Mouse (Mus musculus) embryonic facial prominence, embryonic 10.5 days (tissue): ENCODE data around the gene Has1. TPM values are rescaled to one million over a fixed set of nuclear protein-coding genes. Genes with fewer than 3 reads are reported as not detected.
A peak's percentile ranks its signal among the peaks of the same experiment; 100 is the strongest.

Source experiments
- DNase-seq: peaks from one replicate; pipeline ENCODE4 v3.0.0-alpha.2; 2017; ENCODE audit warnings: low spot score
- H3K27ac ChIP-seq: fragments of 300-500 bp; sonication (generic); replicated peaks from 2 replicates; pipeline ENCODE4 v1.5.1; 2016; ENCODE audit warnings: mild to moderate bottlenecking
- H3K27me3 ChIP-seq: fragments of 300-500 bp; sonication (generic); replicated peaks from 2 replicates; pipeline ENCODE4 v1.6.1; 2016; ENCODE audit warnings: low read depth, mild to moderate bottlenecking; ENCODE audit not compliant: poor library complexity, severe bottlenecking
- H3K36me3 ChIP-seq: fragments of 300-500 bp; sonication (generic); replicated peaks from 2 replicates; pipeline ENCODE4 v1.6.1; 2016; ENCODE audit warnings: mild to moderate bottlenecking, moderate library complexity
- H3K4me1 ChIP-seq: fragments of 300-500 bp; sonication (generic); 2 replicates; pipeline ENCODE4 v1.6.1; 2016
- H3K4me3 ChIP-seq: fragments of 300-500 bp; sonication (generic); 2 replicates; pipeline ENCODE4 v1.5.1; 2016; ENCODE audit warnings: mild to moderate bottlenecking, moderate library complexity
- H3K9me3 ChIP-seq: fragments of 300-500 bp; sonication (generic); 2 replicates; pipeline ENCODE4 v1.6.1; 2016; ENCODE audit warnings: mild to moderate bottlenecking
- WGBS: fragments of 180-500 bp; shearing (Covaris S2); methylation state at CpG from one replicate; pipeline ENCODE4 v1.1.7; 2016; 5-methylcytosine and 5-hydroxymethylcytosine counted together
- polyA plus RNA-seq: library from polyadenylated mRNA; unstranded; fragments of >200 nt; fragmentation: Nextera tagmentation; extraction: Ambion mirVana; gene quantifications from 2 replicates; pipeline ENCODE4 v1.2.1, GENCODE M21; 2016

The Has1 gene
- polyA plus RNA-seq, 1 experiment from 2014 or later = 1.5 TPM

DNA sequence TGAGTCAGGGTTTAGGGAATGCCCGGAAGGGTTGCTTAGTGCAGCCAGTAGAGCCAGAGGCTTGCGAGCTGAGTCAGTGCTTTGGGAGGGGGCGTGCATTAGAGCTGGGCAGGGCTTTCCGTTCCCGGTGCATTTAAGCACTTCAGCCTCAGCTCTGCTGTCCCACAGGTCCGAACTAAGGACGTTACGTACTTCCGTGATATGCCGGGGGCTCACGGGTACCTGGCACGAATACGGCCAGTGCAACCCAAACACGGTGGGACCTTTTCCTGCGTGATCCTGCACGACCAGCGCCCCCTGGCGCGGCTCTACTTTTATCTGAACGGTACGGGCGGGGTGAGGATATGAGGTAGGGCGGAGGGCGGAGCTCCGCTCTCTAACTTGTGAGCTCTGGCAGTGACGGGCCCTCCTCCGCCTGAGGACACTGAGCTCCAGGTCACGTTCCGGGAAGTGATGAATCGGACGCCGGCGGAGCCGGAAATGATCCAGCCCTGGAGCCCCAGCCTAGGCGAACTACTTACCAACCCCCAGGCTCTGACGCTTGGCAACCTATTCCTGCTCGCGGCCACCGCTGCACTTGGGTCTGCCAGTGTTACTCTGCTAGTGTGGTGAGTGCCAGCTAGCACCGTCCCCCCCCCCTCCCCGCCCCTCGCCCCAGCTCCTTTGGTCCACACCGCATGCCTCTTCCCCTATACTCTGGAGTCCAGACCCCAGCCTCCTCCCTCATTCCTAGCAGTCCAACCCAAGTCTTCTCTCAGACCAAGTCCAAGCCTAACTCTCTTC, 16.9 kb downstream of the Has1 start:
- H3K27me3 ChIP-seq = no peaks in the 10 kb centered on the region
- no peaks in the 10 kb centered on the region for H3K9me3 ChIP-seq
- peak overlapping the region; percentile 85 for H3K27ac ChIP-seq
- WGBS = under 1% methylated on average over 43 of the region's 43 CpGs
- peaks cover 55% of the 10 kb centered on the region for H3K4me1 ChIP-seq
- peaks cover 90% of the 10 kb centered on the region for H3K36me3 ChIP-seq
- peak; percentile 90 for DNase-seq
- peak overlapping the region; percentile 58 for H3K4me3 ChIP-seq

DNA sequence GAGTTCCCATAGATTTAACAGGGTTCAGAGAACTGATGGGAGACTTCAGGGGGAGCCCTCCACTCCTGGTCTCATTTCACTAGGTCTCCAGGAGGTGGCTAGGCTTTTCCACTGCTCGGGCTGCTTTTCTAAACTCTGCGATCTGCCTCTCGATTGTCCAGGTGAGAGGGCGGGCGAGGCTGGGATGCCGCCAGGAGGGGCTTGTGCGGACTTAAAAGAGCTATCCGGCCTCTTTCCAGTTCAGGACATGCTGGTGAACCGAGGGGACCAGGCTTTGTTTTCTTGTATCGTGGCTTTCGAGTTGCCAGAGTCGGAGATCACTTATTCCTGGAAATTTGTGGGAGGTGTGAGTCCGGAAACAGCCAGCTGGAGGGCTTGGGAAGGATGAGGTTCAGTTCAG, 17.6 kb downstream of the Has1 start:
- peak overlapping the region; percentile 85 for H3K27ac ChIP-seq
- H3K9me3 ChIP-seq = no peaks in the 10 kb centered on the region
- WGBS = 6% methylated on average over 13 of the region's 13 CpGs
- H3K4me1 ChIP-seq = peaks cover 57% of the 10 kb centered on the region
- H3K36me3 ChIP-seq = peaks cover 90% of the 10 kb centered on the region
- H3K27me3 ChIP-seq = no peaks in the 10 kb centered on the region
- DNase-seq = peak; percentile 41
- peak overlapping the region; percentile 58 for H3K4me3 ChIP-seq

GRCm38 (mm10) chr17:17836101-17836500, 18.9 kb downstream of the Has1 start:
- Histone ChIP-seq H3K27ac (no peak overlapping the region), H3K36me3 (peaks cover 91% of the 10 kb centered on the region), H3K9me3 (no peaks in the 10 kb centered on the region), H3K4me1 (peaks cover 69% of the 10 kb centered on the region), H3K4me3 (no peak overlapping the region), H3K27me3 (no peaks in the 10 kb centered on the region)
- DNase-seq = no peak
- 89% methylated on average over 5 of the region's 5 CpGs for WGBS

DNA sequence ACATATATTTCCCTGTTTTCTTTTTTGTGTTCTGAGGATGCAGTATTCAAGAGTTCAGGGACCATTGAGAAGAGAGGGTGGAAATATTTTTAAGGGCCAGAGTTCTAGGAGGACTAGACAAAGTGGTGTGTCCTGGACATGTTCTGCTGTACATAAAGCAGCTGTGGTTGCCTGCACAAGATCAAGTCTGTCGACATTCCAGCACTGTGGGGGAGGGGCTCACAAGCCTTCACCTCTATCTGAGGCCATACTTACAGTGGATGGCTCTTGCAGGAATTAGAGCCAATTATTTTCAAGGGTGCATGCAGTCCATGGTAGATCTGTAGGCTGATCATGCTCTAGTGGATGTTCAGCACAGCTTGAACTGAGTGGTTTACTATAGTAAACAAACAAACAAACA, 20.1 kb downstream of the Has1 start:
- Histone ChIP-seq H3K4me3 (peak overlapping the region; percentile 18; the same call in 1 of the 2 replicates), H3K27me3 (no peaks in the 10 kb centered on the region), H3K27ac (no peak overlapping the region), H3K4me1 (peaks cover 81% of the 10 kb centered on the region), H3K9me3 (no peaks in the 10 kb centered on the region), H3K36me3 (peaks cover 91% of the 10 kb centered on the region)
- DNase-seq = peak; percentile 66
- 15% methylated on average over 1 of the region's 1 CpGs for WGBS

DNA sequence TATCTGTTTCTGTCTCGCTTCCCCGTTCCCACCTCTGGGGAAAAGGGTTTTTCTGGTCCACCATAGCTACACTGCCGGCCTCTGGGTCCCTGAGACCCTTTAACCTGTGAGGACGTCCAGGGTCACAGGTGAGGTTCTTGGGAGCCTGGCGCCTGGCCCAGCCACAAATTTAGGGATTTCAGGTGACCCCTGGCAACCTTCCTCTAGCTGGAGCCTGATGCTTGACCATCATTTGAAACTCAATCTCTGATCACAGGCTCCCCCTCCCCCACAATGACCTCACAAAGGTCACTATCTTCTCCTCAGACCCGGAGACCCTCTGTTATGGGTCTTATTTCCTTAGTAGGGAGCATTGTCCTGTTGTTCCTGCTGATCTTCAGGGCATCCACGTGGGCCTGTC, 24.3 kb downstream of the Has1 start:
- peaks cover 61% of the 10 kb centered on the region for H3K36me3 ChIP-seq
- H3K4me3 ChIP-seq = peak overlapping the region; percentile 92
- peak overlapping the region; percentile 99 for H3K27ac ChIP-seq
- WGBS = 61% methylated on average over 7 of the region's 7 CpGs
- no peaks in the 10 kb centered on the region for H3K9me3 ChIP-seq
- peaks cover 61% of the 10 kb centered on the region for H3K4me1 ChIP-seq
- no peaks in the 10 kb centered on the region for H3K27me3 ChIP-seq
- no peak for DNase-seq

GRCm38 (mm10) chr17:17829816-17830535, 25.0 kb downstream of the Has1 start:
- H3K4me1 ChIP-seq = peaks cover 57% of the 10 kb centered on the region
- 62% methylated on average over 23 of the region's 23 CpGs for WGBS
- H3K27me3 ChIP-seq = no peaks in the 10 kb centered on the region
- H3K36me3 ChIP-seq = peaks cover 53% of the 10 kb centered on the region
- no peak for DNase-seq
- no peaks in the 10 kb centered on the region for H3K9me3 ChIP-seq
- peak overlapping the region; percentile 92 for H3K4me3 ChIP-seq
- peak overlapping the region; percentile 99 for H3K27ac ChIP-seq

DNA sequence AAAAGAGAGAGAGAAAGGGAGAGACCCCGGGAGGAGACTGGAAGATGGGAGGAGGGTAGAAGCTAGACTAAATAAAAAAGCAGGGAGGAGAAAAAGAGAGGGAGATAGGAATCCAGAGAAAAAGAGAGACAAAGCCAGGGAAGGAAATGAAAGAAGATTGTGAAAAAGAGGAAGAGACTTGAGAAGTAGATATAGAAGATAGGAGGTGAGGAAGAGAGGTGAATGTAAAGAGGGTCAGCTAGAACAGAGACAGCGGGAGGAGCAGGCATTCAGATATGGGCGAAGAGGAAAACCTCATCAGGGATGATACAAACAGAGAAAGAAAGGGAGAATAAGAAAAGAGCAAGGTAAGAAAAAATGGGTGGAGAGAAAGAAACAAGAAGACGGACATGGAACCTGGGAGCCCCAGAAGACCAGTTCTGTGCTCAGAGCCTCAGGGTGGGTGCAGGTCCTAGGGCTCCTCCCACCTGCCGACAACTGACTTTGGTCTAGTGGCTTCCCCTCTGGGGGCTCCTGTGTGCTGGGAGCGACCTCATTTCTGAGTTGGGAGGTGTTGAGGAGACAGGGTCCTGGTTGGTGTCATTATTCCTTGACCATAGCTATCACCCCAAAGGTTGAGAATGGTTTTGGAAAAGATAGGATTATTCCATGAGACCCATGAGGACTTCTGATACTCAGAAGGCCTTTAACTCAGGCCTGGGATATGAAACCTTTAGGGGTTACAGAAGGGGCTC, 25.8 kb downstream of the Has1 start:
- Histone ChIP-seq H3K36me3 (peaks cover 46% of the 10 kb centered on the region), H3K27me3 (no peaks in the 10 kb centered on the region), H3K4me1 (peaks cover 49% of the 10 kb centered on the region), H3K27ac (peak overlapping the region; percentile 99), H3K9me3 (no peaks in the 10 kb centered on the region), H3K4me3 (peak overlapping the region; percentile 92)
- WGBS = 5% methylated on average over 6 of the region's 6 CpGs
- DNase-seq = peak; percentile 40

- H3K27me3 ChIP-seq = no peaks in the 10 kb centered on the region
- H3K4me3 ChIP-seq = peak overlapping the region; percentile 92
- under 1% methylated on average over 14 of the region's 15 CpGs for WGBS
- no peaks in the 10 kb centered on the region for H3K9me3 ChIP-seq
- H3K27ac ChIP-seq = peak overlapping the region; percentile 99
- H3K4me1 ChIP-seq = peaks cover 41% of the 10 kb centered on the region
- peaks cover 37% of the 10 kb centered on the region for H3K36me3 ChIP-seq
- DNase-seq = peak; percentile 94
These were observed 26.6 kb downstream of the Has1 start for GRCm38 (mm10) chr17:17828191-17828981.

DNA sequence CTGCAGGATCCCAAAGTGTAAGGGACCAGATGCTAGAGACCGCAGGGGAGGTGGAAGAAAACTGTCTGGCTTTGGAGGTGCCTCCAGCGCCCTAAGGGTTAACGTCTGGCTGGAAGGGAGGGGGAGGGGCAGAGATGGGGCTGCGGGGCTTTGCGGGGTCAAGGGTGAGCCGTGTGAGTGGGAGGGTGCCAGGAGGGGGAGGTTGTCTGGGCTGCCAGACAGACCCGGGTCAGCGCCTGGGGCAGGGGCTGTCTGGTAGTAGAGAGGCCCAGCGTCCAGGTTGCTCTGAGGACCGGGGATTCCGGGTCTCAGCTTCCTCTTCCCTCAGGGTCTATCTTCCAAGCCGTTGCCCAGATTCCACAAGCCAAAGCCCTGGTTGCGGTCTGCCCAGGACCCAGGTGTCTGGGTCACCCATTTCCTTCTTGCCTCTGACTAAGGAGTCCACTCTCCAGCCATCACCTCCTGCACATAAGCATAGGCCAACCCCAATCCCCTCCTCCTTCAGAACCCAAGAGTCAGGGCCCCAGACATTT, 27.3 kb downstream of the Has1 start:
- H3K27me3 ChIP-seq = no peaks in the 10 kb centered on the region
- 0% methylated on average over 13 of the region's 13 CpGs for WGBS

DNA sequence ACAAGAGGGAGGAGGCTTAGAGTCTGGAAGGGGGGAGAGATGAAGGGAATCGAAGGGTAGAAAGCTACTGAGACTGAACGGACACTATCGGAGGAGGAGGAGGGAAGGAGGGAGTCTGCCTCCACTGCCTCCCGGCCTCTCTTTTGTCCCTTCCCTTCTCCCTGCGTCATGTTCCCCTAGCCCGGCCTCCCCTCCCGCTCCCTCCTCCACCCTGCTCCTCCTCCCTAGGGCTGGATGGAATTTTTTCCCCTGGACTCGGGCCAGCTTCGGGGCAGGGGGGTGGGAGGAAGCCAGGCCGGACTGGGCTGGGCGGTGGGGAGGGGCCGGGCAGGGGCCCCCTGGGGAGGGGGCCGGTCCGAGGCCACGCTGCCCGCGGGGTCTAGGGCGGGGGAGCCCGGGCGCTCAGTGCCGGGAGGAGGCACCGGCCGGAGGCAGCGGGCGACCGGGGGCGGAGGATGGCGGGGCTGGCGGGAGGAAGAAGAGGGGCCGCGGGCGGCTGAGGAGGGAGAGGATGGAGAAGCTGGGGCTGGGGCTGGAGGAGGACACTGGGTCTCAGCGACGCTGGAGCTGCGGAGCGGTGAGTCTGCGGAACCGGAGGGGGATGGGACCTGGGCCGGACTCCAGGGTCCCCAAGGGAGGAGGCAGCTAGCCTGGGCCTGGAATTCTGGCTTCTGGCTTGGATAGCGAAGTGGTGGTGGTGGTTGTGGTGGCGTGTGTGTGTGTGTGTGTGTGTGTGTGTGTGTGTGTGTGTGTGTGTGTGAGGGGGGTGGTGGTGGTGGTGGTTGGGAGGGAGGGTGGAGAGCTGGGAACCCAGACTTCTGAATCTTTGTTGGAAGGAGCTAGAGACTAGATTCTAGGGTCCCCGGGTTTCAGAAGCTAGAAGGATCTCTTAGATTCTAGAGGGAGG, 28.0 kb downstream of the Has1 start, which contains the start of gene Spaca6:
TSS of gene Spaca6 (plus strand) at position 408 of the 907 bp plus-strand sequence.
- Histone ChIP-seq H3K4me3 (peak within 1 kb of the TSS; percentile 92), H3K9me3 (no peaks in the 10 kb centered on the region), H3K27ac (peak within 1 kb of the TSS; percentile 99), H3K27me3 (no peaks in the 10 kb centered on the region), H3K4me1 (peaks cover 34% of the 10 kb centered on the region), H3K36me3 (peaks cover 24% of the 10 kb centered on the region)
- under 1% methylated on average over 41 of the region's 42 CpGs for WGBS
- DNase-seq = peak; percentile 95

More for the DNA sequence above, 27.3 kb downstream of the Has1 start:
- peaks cover 37% of the 10 kb centered on the region for H3K4me1 ChIP-seq
- peak overlapping the region; percentile 92 for H3K4me3 ChIP-seq
- peak; percentile 95 for DNase-seq
- no peaks in the 10 kb centered on the region for H3K9me3 ChIP-seq
- peak overlapping the region; percentile 99 for H3K27ac ChIP-seq
- peaks cover 31% of the 10 kb centered on the region for H3K36me3 ChIP-seq
